Mouse (Mus musculus): ENCODE data around the gene Gcnt2.

DNA sequence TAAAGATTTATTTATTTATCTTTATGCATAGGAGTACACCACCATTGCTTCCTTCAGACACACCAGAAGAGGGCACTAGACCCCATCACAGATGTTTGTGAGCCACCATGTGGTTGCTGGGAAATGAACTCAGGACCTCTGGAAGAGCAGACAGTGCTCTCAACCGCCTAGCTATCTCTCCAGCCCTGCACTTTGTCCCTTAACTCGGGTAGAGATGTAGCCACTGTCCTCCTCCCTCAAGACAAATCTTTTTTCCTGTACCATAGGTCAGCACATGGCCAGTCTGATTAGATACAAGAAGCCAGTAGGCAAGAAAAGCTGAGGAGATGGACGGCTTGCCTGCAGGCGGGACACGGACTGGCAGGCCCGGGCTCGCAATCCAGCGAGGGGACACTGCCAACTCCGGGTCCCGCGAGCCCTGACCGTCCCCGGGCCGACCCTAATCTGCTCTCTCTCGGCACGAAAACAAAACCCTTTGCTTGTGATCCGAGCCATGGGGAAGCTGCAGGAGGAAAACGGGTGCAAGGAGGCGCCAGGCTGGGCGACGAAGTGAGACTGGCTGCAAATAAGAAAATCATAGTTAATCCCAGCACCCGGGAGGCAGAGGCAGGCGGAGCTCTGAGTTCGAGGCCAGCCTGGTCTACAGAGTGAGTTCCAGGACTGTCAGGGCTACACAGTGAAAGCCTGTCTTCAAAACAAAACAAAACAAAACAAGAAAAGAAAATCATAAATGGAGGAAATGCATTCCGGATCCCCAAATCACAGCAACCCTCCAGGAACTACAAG lies 140.8 kb downstream of the Gcnt2 start:
- TF ChIP-seq GATA1 (IDR thresholded peaks at IDR 0.05; ENCODE audit: low read length) (no peak), TAL1 (IDR thresholded peaks at IDR 0.05; ENCODE audit: low read length) (no peak)

All from erythroblast, embryonic 14.5 days (primary cell).